Mouse (Mus musculus) embryonic facial prominence, embryonic 12.5 days (tissue): ENCODE measurements around the gene Arrb1. TPM values are rescaled to one million over a fixed set of nuclear protein-coding genes. Genes with fewer than 3 reads are reported as not detected.

Experiments used
- ATAC-seq: fragments of 200-750 bp; cut with Nextera tagmentation; 2 replicates; pipeline ENCODE4 v1.8.0; 2017; ENCODE audit not compliant: insufficient number of reproducible peaks, insufficient read depth, low FRiP score, low TSS enrichment
- H3K27ac ChIP-seq: fragments of 300-500 bp; sonication (generic); 2 replicates; pipeline ENCODE4 v1.5.1; 2016; ENCODE audit warnings: mild to moderate bottlenecking
- H3K27me3 ChIP-seq: fragments of 300-500 bp; sonication (generic); 2 replicates; pipeline ENCODE4 v1.6.1; 2016; ENCODE audit warnings: mild to moderate bottlenecking, moderate library complexity
- H3K36me3 ChIP-seq: fragments of 300-500 bp; sonication (generic); 2 replicates; pipeline ENCODE4 v1.6.1; 2016; ENCODE audit warnings: mild to moderate bottlenecking
- H3K4me1 ChIP-seq: fragments of 300-500 bp; sonication (generic); 2 replicates; pipeline ENCODE4 v1.6.1; 2016
- H3K4me2 ChIP-seq: fragments of 300-500 bp; sonication (generic); replicated peaks from 2 replicates; pipeline ENCODE4 v1.6.1; 2016; ENCODE audit warnings: mild to moderate bottlenecking, moderate library complexity
- H3K4me3 ChIP-seq: fragments of 300-500 bp; sonication (generic); 2 replicates; pipeline ENCODE4 v1.5.1; 2016; ENCODE audit warnings: mild to moderate bottlenecking
- H3K9ac ChIP-seq: fragments of 300-500 bp; sonication (generic); 2 replicates; pipeline ENCODE4 v1.6.1; 2016; ENCODE audit warnings: mild to moderate bottlenecking, moderate library complexity
- H3K9me3 ChIP-seq: fragments of 300-500 bp; sonication (generic); 2 replicates; pipeline ENCODE4 v1.6.1; 2016; ENCODE audit warnings: mild to moderate bottlenecking, moderate library complexity
- WGBS: fragments of 180-500 bp; shearing (Covaris S2); methylation state at CpG from one replicate; pipeline ENCODE4 v1.1.7; 2016; 5-methylcytosine and 5-hydroxymethylcytosine counted together
- polyA plus RNA-seq: library from polyadenylated mRNA; unstranded; fragments of >200 nt; fragmentation: Nextera tagmentation; extraction: Ambion mirVana; gene quantifications from 2 replicates; pipeline ENCODE4 v1.2.1, GENCODE M21; 2016

Gene Arrb1
- polyA plus RNA-seq, 1 experiment from 2014 or later: 8.8 TPM

GRCm38 (mm10) chr7:99553885-99554269 lies 18.6 kb downstream of the Arrb1 start:
- no peak for ATAC-seq
- Histone ChIP-seq H3K4me3 (no peak overlapping the region), H3K9ac (no peak overlapping the region), H3K36me3 (0 out of 2 replicates have a peak, but pooled peaks cover 6% of the 10 kb centered on the region), H3K27me3 (no peaks in the 10 kb centered on the region), H3K4me2 (no peak overlapping the region), H3K9me3 (no peaks in the 10 kb centered on the region), H3K4me1 (peaks cover 13% of the 10 kb centered on the region), H3K27ac (0 out of 2 replicates have a peak overlapping the region, but pooled peaks have one; percentile 8)
- 25% methylated on average over 4 of the region's 4 CpGs for WGBS

GRCm38 (mm10) chr7:99555862-99556261 lies 20.6 kb downstream of the Arrb1 start:
- H3K4me1 ChIP-seq: peaks cover 18% of the 10 kb centered on the region

GRCm38 (mm10) chr7:99559091-99559490 lies 23.8 kb downstream of the Arrb1 start:
- no peaks in the 10 kb centered on the region for H3K9me3 ChIP-seq
- H3K4me1 ChIP-seq: peaks cover 26% of the 10 kb centered on the region
- 26% methylated on average over 11 of the region's 11 CpGs for WGBS
- ATAC-seq: no peak
- H3K27ac ChIP-seq: no peak overlapping the region
- 0 out of 2 replicates have a peak, but pooled peaks cover 3% of the 10 kb centered on the region for H3K27me3 ChIP-seq
- no peaks in the 10 kb centered on the region for H3K36me3 ChIP-seq
- H3K4me2 ChIP-seq: no peak overlapping the region
- H3K9ac ChIP-seq: no peak overlapping the region; the same call in 1 of the 2 replicates
- no peak overlapping the region for H3K4me3 ChIP-seq

More at GRCm38 (mm10) chr7:99555862-99556261, 20.6 kb downstream of the Arrb1 start:
- Histone ChIP-seq H3K4me2 (no peak overlapping the region), H3K27ac (no peak overlapping the region), H3K4me3 (no peak overlapping the region), H3K36me3 (no peaks in the 10 kb centered on the region), H3K27me3 (0 out of 2 replicates have a peak, but pooled peaks cover 3% of the 10 kb centered on the region), H3K9me3 (no peaks in the 10 kb centered on the region), H3K9ac (no peak overlapping the region)
- no peak for ATAC-seq
- 12% methylated on average over 6 of the region's 6 CpGs for WGBS

- ATAC-seq: no peak
- Histone ChIP-seq H3K9ac (no peak overlapping the region), H3K4me3 (no peak overlapping the region), H3K9me3 (no peaks in the 10 kb centered on the region), H3K27ac (peak overlapping the region; percentile 26), H3K36me3 (no peaks in the 10 kb centered on the region), H3K4me1 (peaks cover 26% of the 10 kb centered on the region), H3K4me2 (no peak overlapping the region), H3K27me3 (0 out of 2 replicates have a peak, but pooled peaks cover 3% of the 10 kb centered on the region)
- 16% methylated on average over 5 of the region's 5 CpGs for WGBS
These were observed 27.2 kb downstream of the Arrb1 start for GRCm38 (mm10) chr7:99562478-99562877.

- 57% methylated on average over 7 of the region's 7 CpGs for WGBS
- H3K4me1 ChIP-seq: peaks cover 26% of the 10 kb centered on the region
These were observed 28.0 kb downstream of the Arrb1 start for GRCm38 (mm10) chr7:99563224-99563623.

GRCm38 (mm10) chr7:99565325-99565881 lies 30.1 kb downstream of the Arrb1 start:
- H3K9me3 ChIP-seq: no peaks in the 10 kb centered on the region
- no peak overlapping the region for H3K9ac ChIP-seq
- ATAC-seq: no peak
- H3K27me3 ChIP-seq: no peaks in the 10 kb centered on the region
- H3K4me1 ChIP-seq: peaks cover 21% of the 10 kb centered on the region
- no peak overlapping the region for H3K4me2 ChIP-seq
- H3K4me3 ChIP-seq: no peak overlapping the region
- no peaks in the 10 kb centered on the region for H3K36me3 ChIP-seq
- no peak overlapping the region for H3K27ac ChIP-seq
- 47% methylated on average over 8 of the region's 8 CpGs for WGBS

More at GRCm38 (mm10) chr7:99563224-99563623, 28.0 kb downstream of the Arrb1 start:
- no peak overlapping the region for H3K27ac ChIP-seq
- H3K4me3 ChIP-seq: no peak overlapping the region
- H3K27me3 ChIP-seq: 0 out of 2 replicates have a peak, but pooled peaks cover 3% of the 10 kb centered on the region
- no peak overlapping the region for H3K4me2 ChIP-seq
- no peak overlapping the region for H3K9ac ChIP-seq
- no peaks in the 10 kb centered on the region for H3K9me3 ChIP-seq
- no peak for ATAC-seq
- H3K36me3 ChIP-seq: no peaks in the 10 kb centered on the region

- Histone ChIP-seq H3K27ac (no peak overlapping the region), H3K4me1 (peaks cover 7% of the 10 kb centered on the region; the same call in 1 of the 2 replicates), H3K4me2 (no peak overlapping the region), H3K9me3 (no peaks in the 10 kb centered on the region), H3K9ac (no peak overlapping the region; the same call in 1 of the 2 replicates), H3K27me3 (no peaks in the 10 kb centered on the region), H3K4me3 (no peak overlapping the region), H3K36me3 (no peaks in the 10 kb centered on the region)
- ATAC-seq: no peak
- WGBS: 56% methylated on average over 5 of the region's 5 CpGs
These were observed 35.4 kb downstream of the Arrb1 start for GRCm38 (mm10) chr7:99570680-99571079.

GRCm38 (mm10) chr7:99572931-99573330 lies 37.7 kb downstream of the Arrb1 start:
- Histone ChIP-seq H3K9ac (no peak overlapping the region), H3K36me3 (no peaks in the 10 kb centered on the region), H3K9me3 (no peaks in the 10 kb centered on the region), H3K27me3 (no peaks in the 10 kb centered on the region), H3K4me2 (no peak overlapping the region), H3K4me1 (peaks cover 7% of the 10 kb centered on the region; the same call in 1 of the 2 replicates), H3K27ac (no peak overlapping the region), H3K4me3 (no peak overlapping the region)
- WGBS: 36% methylated on average over 10 of the region's 10 CpGs
- ATAC-seq: no peak

GRCm38 (mm10) chr7:99573351-99573750 lies 38.1 kb downstream of the Arrb1 start:
- Histone ChIP-seq H3K4me2 (no peak overlapping the region), H3K9ac (no peak overlapping the region), H3K27me3 (no peaks in the 10 kb centered on the region), H3K4me1 (peaks cover 7% of the 10 kb centered on the region; the same call in 1 of the 2 replicates), H3K4me3 (no peak overlapping the region), H3K36me3 (no peaks in the 10 kb centered on the region), H3K27ac (no peak overlapping the region), H3K9me3 (no peaks in the 10 kb centered on the region)
- no peak for ATAC-seq
- 72% methylated on average over 4 of the region's 4 CpGs for WGBS

- Histone ChIP-seq H3K4me1 (peaks cover 6% of the 10 kb centered on the region; the same call in 1 of the 2 replicates), H3K27ac (no peak overlapping the region), H3K36me3 (no peaks in the 10 kb centered on the region), H3K4me3 (no peak overlapping the region), H3K9me3 (no peaks in the 10 kb centered on the region), H3K4me2 (no peak overlapping the region), H3K27me3 (no peaks in the 10 kb centered on the region), H3K9ac (no peak overlapping the region)
- 71% methylated on average over 3 of the region's 3 CpGs for WGBS
- no peak for ATAC-seq
These were observed 43.0 kb downstream of the Arrb1 start for GRCm38 (mm10) chr7:99578246-99578645.

GRCm38 (mm10) chr7:99579491-99580190 lies 44.4 kb downstream of the Arrb1 start:
- no peaks in the 10 kb centered on the region for H3K27me3 ChIP-seq
- whole genome bisulfite sequencing: 8% methylated on average over 16 of the region's 16 CpGs
- no peak overlapping the region; the same call in 1 of the 2 replicates for H3K9ac ChIP-seq

GRCm38 (mm10) chr7:99580247-99580646 lies 45.0 kb downstream of the Arrb1 start:
- Histone ChIP-seq H3K4me3 (no peak overlapping the region), H3K27me3 (no peaks in the 10 kb centered on the region), H3K9ac (no peak overlapping the region), H3K36me3 (no peaks in the 10 kb centered on the region), H3K4me1 (peaks cover 6% of the 10 kb centered on the region; the same call in 1 of the 2 replicates), H3K4me2 (0 out of 2 replicates have a peak overlapping the region, but pooled peaks have one; percentile 33), H3K27ac (no peak overlapping the region), H3K9me3 (no peaks in the 10 kb centered on the region)
- WGBS: 34% methylated on average over 6 of the region's 6 CpGs
- 0 out of 2 replicates have a peak, but pooled peaks have one; percentile 29 for ATAC-seq

More at GRCm38 (mm10) chr7:99579491-99580190, 44.4 kb downstream of the Arrb1 start:
- peak overlapping the region; percentile 19; the same call in 1 of the 2 replicates for H3K27ac ChIP-seq
- ATAC-seq: no peak
- peaks cover 6% of the 10 kb centered on the region; the same call in 1 of the 2 replicates for H3K4me1 ChIP-seq
- no peaks in the 10 kb centered on the region for H3K9me3 ChIP-seq
- H3K4me3 ChIP-seq: no peak overlapping the region
- H3K36me3 ChIP-seq: no peaks in the 10 kb centered on the region
- peak overlapping the region; percentile 33 for H3K4me2 ChIP-seq
